Mouse (Mus musculus) forebrain, embryonic 15.5 days (tissue): ENCODE results near the gene Rab4a. TPM values are rescaled to one million over a fixed set of nuclear protein-coding genes. Genes with fewer than 3 reads are reported as not detected.

ENCODE experiments used
- ATAC-seq: fragments of 200-750 bp; cut with Nextera tagmentation; replicated peaks from 2 replicates; pipeline ENCODE4 v1.8.0; 2017; ENCODE audit warnings: mild to moderate bottlenecking, moderate TSS enrichment, moderate library complexity
- H3K27ac ChIP-seq: fragments of 300-500 bp; sonication (generic); replicated peaks from 2 replicates; pipeline ENCODE4 v1.5.1; 2015; ENCODE audit warnings: mild to moderate bottlenecking, inconsistent platforms
- H3K27me3 ChIP-seq: fragments of 300-500 bp; sonication (generic); 2 replicates; pipeline ENCODE4 v1.6.1; 2015; ENCODE audit warnings: inconsistent platforms
- H3K36me3 ChIP-seq: fragments of 300-500 bp; sonication (generic); 2 replicates; pipeline ENCODE4 v1.6.1; 2015; ENCODE audit warnings: mild to moderate bottlenecking, inconsistent platforms
- H3K4me1 ChIP-seq: fragments of 300-500 bp; sonication (generic); 2 replicates; pipeline ENCODE4 v1.6.1; 2015; ENCODE audit warnings: inconsistent platforms
- H3K4me2 ChIP-seq: fragments of 300-500 bp; sonication (generic); replicated peaks from 2 replicates; pipeline ENCODE4 v1.6.1; 2015; ENCODE audit warnings: mild to moderate bottlenecking, inconsistent platforms
- H3K4me3 ChIP-seq: fragments of 300-500 bp; sonication (generic); 2 replicates; pipeline ENCODE4 v1.5.1; 2015; ENCODE audit warnings: mild to moderate bottlenecking, inconsistent platforms
- H3K9ac ChIP-seq: fragments of 300-500 bp; sonication (generic); replicated peaks from 2 replicates; pipeline ENCODE4 v1.6.1; 2015; ENCODE audit warnings: mild to moderate bottlenecking, inconsistent platforms
- H3K9me3 ChIP-seq: fragments of 300-500 bp; sonication (generic); 2 replicates; pipeline ENCODE4 v1.6.1; 2016; ENCODE audit warnings: inconsistent platforms
- WGBS: fragments of 180-500 bp; shearing (Covaris S2); methylation state at CpG from one replicate; pipeline ENCODE4 v1.1.7; 2015; ENCODE audit warnings: mixed read lengths; 5-methylcytosine and 5-hydroxymethylcytosine counted together
- polyA plus RNA-seq: library from polyadenylated mRNA; unstranded; fragments of >200 nt; fragmentation: Nextera tagmentation; extraction: Ambion mirVana; gene quantifications from 2 replicates; pipeline ENCODE4 v1.2.1, GENCODE M21; 2015

Gene Rab4a
- polyA plus RNA-seq, 1 experiment from 2014 or later = 78.2 TPM

DNA sequence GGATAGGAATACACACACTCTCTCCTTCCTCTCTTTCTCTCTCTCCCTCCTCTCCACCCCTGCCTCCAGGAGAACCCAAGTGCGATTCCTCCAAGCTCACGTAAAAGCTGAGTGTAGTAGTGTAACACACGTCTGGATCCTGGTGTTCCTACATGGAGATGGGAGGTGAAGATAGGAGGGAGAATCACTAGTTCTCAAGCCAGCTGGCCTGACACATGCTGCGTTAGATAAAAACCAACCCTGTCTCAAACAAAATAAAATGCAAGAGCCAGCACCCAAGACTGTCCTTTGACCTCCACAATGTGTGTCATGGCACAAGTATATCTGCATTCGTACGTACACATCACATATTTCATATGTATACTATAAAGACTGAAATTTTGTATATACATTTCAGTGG lies 15.0 kb downstream of the Rab4a start:
- Histone ChIP-seq H3K9ac (no peak overlapping the region), H3K4me1 (no peaks in the 10 kb centered on the region), H3K4me2 (no peak overlapping the region), H3K36me3 (peaks cover 8% of the 10 kb centered on the region; the same call in 1 of the 2 replicates), H3K9me3 (no peaks in the 10 kb centered on the region), H3K27ac (no peak overlapping the region), H3K4me3 (no peak overlapping the region), H3K27me3 (no peaks in the 10 kb centered on the region)
- 96% methylated on average over 6 of the region's 6 CpGs for WGBS
- no peak for ATAC-seq

DNA sequence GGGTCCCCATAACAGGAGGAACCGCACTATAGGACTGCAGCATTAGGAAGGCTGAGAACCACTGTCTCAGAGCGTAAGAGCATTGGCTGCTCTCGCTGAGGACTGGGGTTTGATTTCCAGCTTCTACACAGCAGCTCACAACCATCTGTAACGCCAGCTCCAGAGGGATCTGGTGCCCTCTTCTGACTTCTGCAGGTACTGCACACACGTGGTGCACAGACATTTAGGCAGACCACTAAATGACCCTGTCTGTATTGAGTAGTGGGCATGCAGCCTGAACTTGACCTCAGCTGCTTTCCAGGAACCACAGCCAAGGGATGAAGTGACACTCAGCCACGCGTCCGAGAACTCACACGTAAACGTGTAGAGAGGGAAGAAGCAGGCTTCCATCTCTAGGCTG lies 17.3 kb downstream of the Rab4a start:
- no peak for ATAC-seq
- Histone ChIP-seq H3K9ac (no peak overlapping the region), H3K27ac (no peak overlapping the region), H3K4me2 (no peak overlapping the region), H3K36me3 (peaks cover 16% of the 10 kb centered on the region), H3K4me1 (no peaks in the 10 kb centered on the region), H3K27me3 (no peaks in the 10 kb centered on the region), H3K9me3 (no peaks in the 10 kb centered on the region), H3K4me3 (no peak overlapping the region)
- 98% methylated on average over 10 of the region's 10 CpGs for WGBS

DNA sequence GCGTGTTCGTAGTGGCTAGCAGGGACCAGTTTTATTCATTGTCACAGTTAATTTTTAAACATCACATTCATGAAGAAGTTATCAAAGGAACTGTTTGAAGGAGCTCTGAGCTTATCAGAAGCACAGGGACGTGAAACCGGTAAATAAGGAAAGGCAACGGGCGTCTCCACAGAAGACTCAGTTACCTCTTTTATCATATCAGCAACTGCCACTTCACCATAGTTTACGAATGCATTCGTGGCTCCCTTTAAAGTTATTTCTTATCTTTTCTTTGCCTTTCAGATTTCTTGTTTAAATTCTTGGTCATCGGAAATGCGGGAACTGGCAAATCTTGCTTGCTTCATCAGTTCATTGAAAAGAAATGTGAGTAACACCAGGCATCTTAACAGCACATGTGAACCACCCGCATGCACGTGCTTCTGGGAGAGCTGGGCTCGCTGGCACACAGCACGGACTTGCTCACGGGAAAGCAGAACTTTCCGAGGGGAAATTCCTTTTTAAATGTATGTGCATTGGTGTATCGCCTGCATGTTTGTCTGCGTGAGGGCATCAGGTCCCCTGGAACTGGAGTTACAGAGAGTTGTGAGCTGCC lies 17.8 kb downstream of the Rab4a start:
- Histone ChIP-seq H3K4me1 (no peaks in the 10 kb centered on the region), H3K4me2 (no peak overlapping the region), H3K27me3 (no peaks in the 10 kb centered on the region), H3K27ac (no peak overlapping the region), H3K9ac (no peak overlapping the region), H3K36me3 (peaks cover 21% of the 10 kb centered on the region), H3K9me3 (no peaks in the 10 kb centered on the region), H3K4me3 (no peak overlapping the region)
- 95% methylated on average over 18 of the region's 18 CpGs for WGBS
- no peak for ATAC-seq

DNA sequence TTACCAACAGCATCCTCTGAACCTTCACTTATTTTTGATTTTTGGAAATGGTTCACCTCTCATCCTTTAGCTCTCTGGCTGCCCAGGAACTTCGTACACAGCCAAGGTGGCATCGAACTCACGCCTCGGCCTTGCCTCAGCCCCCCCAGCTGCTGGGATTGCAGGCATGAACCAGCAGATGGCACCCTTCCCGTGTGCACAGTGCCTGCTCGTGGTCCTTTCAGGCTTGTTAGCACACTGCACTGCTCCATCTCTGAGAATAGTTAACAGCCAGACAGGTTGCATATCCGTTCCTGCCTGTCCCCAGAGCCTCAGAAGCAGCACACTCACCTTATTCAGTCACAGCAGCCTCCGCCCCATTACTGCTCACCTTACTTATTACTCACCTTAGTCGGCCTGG lies 20.2 kb downstream of the Rab4a start:
- no peak overlapping the region for H3K27ac ChIP-seq
- H3K9ac ChIP-seq = no peak overlapping the region
- no peaks in the 10 kb centered on the region for H3K9me3 ChIP-seq
- WGBS = 62% methylated on average over 9 of the region's 9 CpGs
- no peaks in the 10 kb centered on the region for H3K4me1 ChIP-seq
- H3K27me3 ChIP-seq = no peaks in the 10 kb centered on the region
- H3K4me3 ChIP-seq = no peak overlapping the region
- H3K36me3 ChIP-seq = peaks cover 38% of the 10 kb centered on the region
- no peak for ATAC-seq
- no peak overlapping the region for H3K4me2 ChIP-seq

DNA sequence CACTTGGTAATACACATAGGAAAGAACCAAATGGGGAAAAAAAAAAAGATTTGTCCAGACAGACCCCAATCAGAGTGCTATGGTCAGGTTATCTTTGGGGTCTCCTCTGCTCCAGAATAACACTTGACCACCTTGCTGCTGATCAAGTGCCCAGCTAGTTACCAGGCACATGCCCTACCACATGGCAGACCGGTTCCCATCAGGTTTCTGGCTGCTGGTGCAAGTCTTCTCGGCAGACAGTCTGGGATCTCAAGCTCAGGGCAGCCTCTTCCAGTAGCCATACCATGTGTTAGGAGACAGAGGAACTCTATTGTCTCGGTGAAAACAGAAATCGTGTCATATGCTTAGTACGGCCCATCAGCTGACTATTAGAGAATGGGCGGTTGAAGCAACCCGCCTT lies 21.0 kb downstream of the Rab4a start:
- Histone ChIP-seq H3K4me3 (no peak overlapping the region), H3K9me3 (no peaks in the 10 kb centered on the region), H3K4me1 (no peaks in the 10 kb centered on the region), H3K27ac (no peak overlapping the region), H3K9ac (no peak overlapping the region), H3K4me2 (no peak overlapping the region), H3K27me3 (no peaks in the 10 kb centered on the region), H3K36me3 (peaks cover 44% of the 10 kb centered on the region)
- no peak for ATAC-seq
- WGBS = 87% methylated on average over 7 of the region's 7 CpGs

DNA sequence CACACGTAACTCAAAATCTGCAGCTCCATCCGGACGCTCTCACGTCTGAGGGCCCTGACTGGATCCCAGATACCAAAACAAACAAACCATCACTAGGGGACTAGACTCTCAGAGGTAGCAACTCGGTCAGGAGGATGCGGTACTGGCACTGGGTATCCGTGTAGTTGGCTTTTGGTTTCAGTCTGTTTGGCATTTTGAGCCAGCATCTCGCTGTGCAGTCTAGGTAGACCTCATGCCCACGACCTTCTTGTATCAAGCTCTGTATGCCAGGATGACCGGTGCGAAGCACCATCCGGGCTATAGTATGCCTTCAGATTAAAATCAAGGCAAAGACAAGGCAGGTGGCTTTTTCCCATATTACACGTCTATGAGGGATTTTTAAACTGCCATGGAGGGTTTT lies 21.7 kb downstream of the Rab4a start:
- H3K27me3 ChIP-seq = no peaks in the 10 kb centered on the region
- H3K9ac ChIP-seq = no peak overlapping the region
- no peak overlapping the region for H3K4me3 ChIP-seq
- H3K9me3 ChIP-seq = no peaks in the 10 kb centered on the region
- H3K4me2 ChIP-seq = no peak overlapping the region
- H3K36me3 ChIP-seq = peaks cover 47% of the 10 kb centered on the region
- 92% methylated on average over 13 of the region's 13 CpGs for WGBS
- H3K4me1 ChIP-seq = no peaks in the 10 kb centered on the region
- H3K27ac ChIP-seq = no peak overlapping the region
- ATAC-seq = no peak

DNA sequence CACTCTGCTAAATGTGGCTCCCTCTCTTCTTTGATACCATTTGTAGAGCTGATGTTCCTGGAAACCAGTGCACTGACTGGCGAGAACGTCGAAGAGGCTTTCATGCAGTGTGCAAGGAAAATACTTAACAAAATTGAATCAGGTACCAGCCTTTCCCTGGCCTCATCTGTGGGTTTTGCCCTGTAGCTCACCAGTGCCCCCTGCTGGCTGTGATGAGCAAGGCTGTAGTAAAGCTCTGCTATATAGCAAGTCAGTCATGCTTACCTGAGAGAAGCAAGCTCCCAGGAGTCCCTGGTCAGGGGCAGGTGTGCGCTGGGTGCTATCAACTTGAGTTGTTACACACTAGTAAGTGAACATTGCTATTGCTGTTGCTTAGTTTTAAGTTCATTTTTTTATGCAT lies 27.0 kb downstream of the Rab4a start:
- peaks cover 77% of the 10 kb centered on the region for H3K36me3 ChIP-seq
- H3K4me3 ChIP-seq = no peak overlapping the region
- WGBS = 99% methylated on average over 4 of the region's 4 CpGs

DNA sequence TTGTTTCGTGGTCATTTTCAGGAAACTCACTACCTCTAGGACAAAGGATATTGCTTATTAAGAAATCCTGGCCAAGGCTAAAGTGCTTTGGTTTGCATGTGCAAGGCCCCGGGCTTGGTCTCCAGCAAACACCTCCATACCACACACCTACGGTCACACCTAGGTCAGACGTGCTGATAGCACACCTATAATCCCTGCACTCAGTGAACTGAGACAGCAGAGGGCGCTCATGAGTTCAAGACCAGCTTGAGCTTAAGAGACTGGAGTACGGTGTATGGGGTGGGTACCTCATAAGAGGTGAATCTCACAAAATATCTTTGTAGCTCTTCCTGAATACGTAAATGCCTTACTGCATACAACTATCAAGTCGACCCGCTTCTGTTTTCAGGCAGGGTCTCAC lies 29.7 kb downstream of the Rab4a start:
- no peak overlapping the region for H3K4me2 ChIP-seq
- no peaks in the 10 kb centered on the region for H3K4me1 ChIP-seq
- no peaks in the 10 kb centered on the region for H3K27me3 ChIP-seq
- no peaks in the 10 kb centered on the region for H3K9me3 ChIP-seq
- no peak overlapping the region for H3K4me3 ChIP-seq
- H3K36me3 ChIP-seq = peaks cover 63% of the 10 kb centered on the region
- WGBS = 59% methylated on average over 9 of the region's 9 CpGs
- no peak for ATAC-seq
- H3K27ac ChIP-seq = no peak overlapping the region
- H3K9ac ChIP-seq = no peak overlapping the region

More for the DNA sequence above, 27.0 kb downstream of the Rab4a start:
- Histone ChIP-seq H3K9ac (no peak overlapping the region), H3K27ac (no peak overlapping the region), H3K4me1 (no peaks in the 10 kb centered on the region), H3K27me3 (no peaks in the 10 kb centered on the region), H3K9me3 (no peaks in the 10 kb centered on the region), H3K4me2 (no peak overlapping the region)
- ATAC-seq = no peak

DNA sequence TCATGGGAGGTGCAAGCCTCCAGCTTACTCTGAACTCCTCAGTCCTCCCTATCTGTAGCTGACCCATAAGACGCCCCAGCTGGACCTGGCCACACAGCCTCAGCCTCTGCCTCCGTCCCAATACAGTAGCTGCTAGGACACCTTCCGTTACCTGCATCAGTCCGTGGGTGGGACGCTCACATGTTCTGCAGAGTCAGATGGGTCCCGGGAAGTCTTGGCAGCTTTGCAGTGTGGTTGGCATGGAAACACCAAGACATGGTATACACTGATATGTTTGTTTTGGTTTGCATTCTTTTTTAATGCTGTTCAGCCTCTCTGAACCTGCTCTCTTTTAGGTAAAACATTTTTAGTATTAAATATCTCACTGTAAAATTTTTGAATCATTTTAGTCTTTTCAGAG lies 30.6 kb downstream of the Rab4a start:
- Histone ChIP-seq H3K9ac (no peak overlapping the region), H3K4me2 (no peak overlapping the region), H3K4me3 (no peak overlapping the region), H3K4me1 (no peaks in the 10 kb centered on the region), H3K36me3 (peaks cover 54% of the 10 kb centered on the region), H3K9me3 (no peaks in the 10 kb centered on the region), H3K27ac (no peak overlapping the region), H3K27me3 (no peaks in the 10 kb centered on the region)
- no peak for ATAC-seq
- 73% methylated on average over 6 of the region's 6 CpGs for WGBS

DNA sequence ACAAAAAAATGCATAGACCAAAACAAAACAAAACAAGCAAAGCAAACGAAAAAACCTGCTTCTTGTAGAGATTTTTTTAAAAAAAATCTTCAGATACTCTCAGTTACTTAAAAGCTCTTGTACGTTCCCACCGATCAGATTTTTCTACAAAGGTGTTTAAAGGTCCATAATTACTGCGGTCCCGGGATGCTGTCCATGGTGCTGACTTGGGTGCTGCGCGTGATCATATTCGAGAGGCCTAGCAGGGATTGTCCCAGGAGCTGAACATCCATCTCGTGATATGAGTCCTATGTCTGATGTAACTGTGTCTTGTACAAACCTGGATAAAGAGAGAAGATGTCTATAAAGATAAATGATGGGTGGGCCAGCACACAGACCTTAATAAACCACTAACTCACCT lies 32.7 kb downstream of the Rab4a start:
- Histone ChIP-seq H3K27me3 (no peaks in the 10 kb centered on the region), H3K4me1 (no peaks in the 10 kb centered on the region), H3K9ac (no peak overlapping the region), H3K27ac (no peak overlapping the region), H3K4me3 (no peak overlapping the region), H3K36me3 (peaks cover 44% of the 10 kb centered on the region), H3K4me2 (no peak overlapping the region), H3K9me3 (no peaks in the 10 kb centered on the region)
- WGBS = 77% methylated on average over 9 of the region's 9 CpGs
- no peak for ATAC-seq

DNA sequence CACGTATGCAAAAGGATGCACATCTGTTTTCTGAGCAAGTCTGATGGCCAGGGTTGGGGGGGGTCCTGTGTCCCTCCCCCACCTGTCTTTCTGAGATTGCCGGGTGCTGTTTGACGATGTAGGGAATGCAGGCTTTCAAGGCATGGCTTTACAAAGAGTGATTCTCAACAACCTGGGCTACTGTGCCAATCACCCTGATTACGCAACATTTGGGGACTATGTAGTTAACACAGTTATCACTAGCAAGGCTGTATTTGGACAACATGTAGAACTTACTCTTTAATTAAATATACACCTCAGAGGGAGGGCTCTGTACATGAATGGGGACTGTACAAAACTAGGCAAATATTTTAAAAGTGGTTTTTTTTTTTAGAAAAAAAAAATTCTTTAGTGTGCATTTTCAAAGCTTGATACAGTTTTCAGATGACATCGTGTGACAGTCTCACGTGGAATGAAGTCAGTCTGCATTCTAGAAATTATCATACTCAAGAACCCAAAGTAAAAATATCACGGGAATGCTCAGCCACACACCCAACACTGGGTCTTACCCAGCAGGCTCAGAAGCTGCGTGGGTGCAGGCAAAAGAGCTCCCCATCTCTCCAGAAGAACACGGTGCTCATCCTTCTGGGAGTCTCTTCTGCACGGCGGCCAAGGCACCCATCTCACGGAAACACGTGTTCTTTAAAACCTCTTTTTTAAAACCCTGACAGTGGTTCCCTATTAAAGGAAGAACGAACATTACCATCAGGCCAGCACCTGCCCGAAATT lies 35.0 kb downstream of the Rab4a start:
- Histone ChIP-seq H3K36me3 (peaks cover 24% of the 10 kb centered on the region), H3K9ac (no peak overlapping the region), H3K4me3 (no peak overlapping the region), H3K4me2 (no peak overlapping the region), H3K27ac (no peak overlapping the region), H3K27me3 (no peaks in the 10 kb centered on the region), H3K4me1 (0 out of 2 replicates have a peak, but pooled peaks cover 3% of the 10 kb centered on the region), H3K9me3 (no peaks in the 10 kb centered on the region)
- no peak for ATAC-seq
- 94% methylated on average over 15 of the region's 15 CpGs for WGBS

DNA sequence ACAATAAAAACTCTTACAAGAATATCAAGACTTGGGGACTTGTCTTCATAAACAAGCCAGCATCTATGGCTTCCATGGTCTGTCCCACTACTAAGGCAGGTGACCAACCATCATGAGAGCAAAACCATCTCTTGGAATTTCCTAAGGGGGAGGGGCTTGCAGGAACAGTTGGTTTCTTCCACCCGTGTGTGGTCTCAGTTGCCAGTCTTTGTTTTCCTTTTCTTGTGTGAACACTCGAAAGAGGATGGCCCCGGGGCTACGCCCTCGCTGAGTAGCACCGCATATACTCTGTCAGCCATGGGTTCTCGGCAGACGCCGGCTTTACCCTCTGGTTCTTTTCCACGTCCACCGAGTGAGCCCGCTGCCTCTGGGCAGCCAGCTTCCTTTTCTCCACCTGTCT lies 36.3 kb downstream of the Rab4a start:
- no peak overlapping the region for H3K27ac ChIP-seq
- WGBS = 85% methylated on average over 12 of the region's 12 CpGs
- 0 out of 2 replicates have a peak, but pooled peaks cover 3% of the 10 kb centered on the region for H3K4me1 ChIP-seq
- peaks cover 19% of the 10 kb centered on the region for H3K36me3 ChIP-seq
- H3K9me3 ChIP-seq = no peaks in the 10 kb centered on the region
- no peak for ATAC-seq
- no peak overlapping the region for H3K4me2 ChIP-seq
- H3K27me3 ChIP-seq = no peaks in the 10 kb centered on the region
- H3K4me3 ChIP-seq = no peak overlapping the region
- H3K9ac ChIP-seq = no peak overlapping the region

DNA sequence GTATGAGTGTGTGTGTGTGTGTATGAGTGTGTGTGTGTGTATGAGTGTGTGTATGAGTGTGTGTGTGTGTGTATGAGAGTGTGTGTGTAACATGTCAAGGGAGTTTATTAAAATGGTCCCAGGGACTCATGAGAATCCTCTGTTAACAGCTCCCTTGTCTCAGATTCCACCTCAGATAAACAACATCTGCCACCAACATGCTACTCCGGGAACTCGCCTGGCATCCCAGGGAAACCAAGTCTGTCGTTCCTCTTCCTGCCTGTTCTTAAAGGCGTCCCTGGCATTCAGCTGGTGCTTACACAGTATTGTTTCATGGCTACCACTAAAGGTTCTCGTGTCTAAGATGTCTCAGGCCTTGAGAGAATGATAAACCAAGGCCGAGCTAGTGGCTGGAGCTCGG lies 38.6 kb downstream of the Rab4a start:
- Histone ChIP-seq H3K27me3 (no peaks in the 10 kb centered on the region), H3K27ac (peak overlapping the region; percentile 57), H3K4me3 (no peak overlapping the region), H3K4me1 (0 out of 2 replicates have a peak, but pooled peaks cover 7% of the 10 kb centered on the region), H3K4me2 (no peak overlapping the region), H3K9ac (no peak overlapping the region), H3K9me3 (no peaks in the 10 kb centered on the region), H3K36me3 (peaks cover 10% of the 10 kb centered on the region)
- no peak for ATAC-seq
- 74% methylated on average over 7 of the region's 7 CpGs for WGBS
